16 mouse cellular contexts compared by ENCODE assay signal in the genomic region with DNA sequence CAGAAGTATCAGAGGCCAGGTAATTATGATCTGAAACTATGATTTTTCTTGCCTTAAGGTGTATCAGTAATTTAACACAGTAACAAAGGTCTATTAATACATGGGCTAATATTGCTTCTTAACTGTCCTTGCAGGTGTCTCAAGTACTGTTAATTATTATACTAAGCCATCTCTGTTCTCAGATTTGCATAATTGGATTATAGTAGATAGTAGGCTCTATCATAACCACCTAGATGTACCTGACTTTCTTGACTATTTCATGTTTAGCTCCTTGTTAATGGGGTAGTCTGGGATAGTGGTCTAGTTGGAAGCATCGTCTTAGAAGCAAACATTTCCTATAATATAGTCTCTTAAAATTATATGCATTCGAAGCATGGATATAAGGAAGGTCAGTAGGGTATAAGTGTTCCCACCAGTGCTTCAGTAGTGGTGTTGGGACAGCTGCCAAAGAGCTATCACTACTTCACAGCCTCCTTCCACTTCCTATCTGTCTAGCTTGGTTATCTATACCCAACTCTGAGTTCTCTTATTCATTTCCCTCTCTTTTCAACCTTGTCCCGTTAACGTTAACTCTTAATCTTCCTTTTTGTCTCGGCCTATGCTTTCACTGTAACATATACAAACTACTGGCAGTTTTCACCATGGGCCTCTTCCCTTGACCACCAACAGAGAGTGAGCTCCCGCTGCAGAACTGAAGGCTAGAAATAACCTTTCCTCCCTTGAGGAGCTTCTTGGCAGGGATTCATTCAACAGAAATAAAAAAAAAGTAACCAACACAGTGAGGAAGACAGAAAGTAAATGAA.
DNase-seq lines count a peak whose midpoint lies in the region; ATAC-seq and TF ChIP-seq lines count a peak whose summit lies in the region.
"Had no signal": no experiment of that assay in that cellular context is flagged by ENCODE, and none has a peak within 500 bp of the region (broad histone marks: within the 10 kb centered on the region; RNA-seq: fewer than 3 reads in every experiment).

No protein-coding gene starts in this region.

- H3K4me1 ChIP-seq in heart, postnatal 0 days (ENCODE audit: control insufficient read depth, insufficient read depth), result peaks cover 7% of the 10 kb centered on the region; the same call in 1 of the 2 replicates
- no peaks in the 10 kb centered on the region for H3K4me1 ChIP-seq in stomach, embryonic 14.5 days (ENCODE audit: control insufficient read depth, insufficient read depth, low read length)
- no peaks in the 10 kb centered on the region for H3K4me1 ChIP-seq in stomach, postnatal 0 days (replicated peaks; ENCODE audit: control insufficient read depth, insufficient read depth)
- no peaks in the 10 kb centered on the region for H3K4me1 ChIP-seq in forebrain, embryonic 10.5 days
- H3K4me1 ChIP-seq: hindbrain, embryonic 15.5 days; limb, embryonic 15.5 days; midbrain, embryonic 13.5 days had no signal

- no peak for TF ChIP-seq CTCF in heart, postnatal 0 days (IDR thresholded peaks at IDR 0.05; ENCODE audit: low read depth)
- no peak for TF ChIP-seq CTCF in stomach, postnatal 0 days (IDR thresholded peaks at IDR 0.05; ENCODE audit: low read depth)

- no peaks in the 10 kb centered on the region for H3K27me3 ChIP-seq in heart, postnatal 0 days (ENCODE audit: control insufficient read depth, insufficient read depth, low read length)
- no peaks in the 10 kb centered on the region for H3K27me3 ChIP-seq in stomach, embryonic 14.5 days (ENCODE audit: control insufficient read depth, insufficient read depth, low read length)
- H3K27me3 ChIP-seq in stomach, postnatal 0 days (ENCODE audit: control insufficient read depth, insufficient read depth, low read length), result no peaks in the 10 kb centered on the region
- no peaks in the 10 kb centered on the region for H3K27me3 ChIP-seq in forebrain, embryonic 10.5 days (ENCODE audit: poor library complexity, severe bottlenecking)
- H3K27me3 ChIP-seq: hindbrain, embryonic 15.5 days; limb, embryonic 15.5 days; midbrain, embryonic 13.5 days had no signal

- no peak overlapping the region for H3K9ac ChIP-seq in heart, postnatal 0 days (replicated peaks; ENCODE audit: low read depth, low read length)
- H3K9ac ChIP-seq in stomach, embryonic 14.5 days (replicated peaks; ENCODE audit: low read depth, low read length), result no peak overlapping the region
- H3K9ac ChIP-seq in stomach, postnatal 0 days (ENCODE audit: low read length), result no peak overlapping the region
- H3K9ac ChIP-seq: hindbrain, embryonic 15.5 days; limb, embryonic 15.5 days; midbrain, embryonic 13.5 days had no signal

- no peak overlapping the region for H3K4me2 ChIP-seq in heart, postnatal 0 days (ENCODE audit: low read depth, low read length)
- H3K4me2 ChIP-seq in stomach, embryonic 14.5 days (replicated peaks; ENCODE audit: low read depth, low read length), result no peak overlapping the region
- no peak overlapping the region for H3K4me2 ChIP-seq in stomach, postnatal 0 days (replicated peaks; ENCODE audit: low read depth)
- H3K4me2 ChIP-seq: hindbrain, embryonic 15.5 days; limb, embryonic 15.5 days; midbrain, embryonic 13.5 days had no signal

- TF ChIP-seq EP300 in heart, postnatal 0 days (IDR thresholded peaks at IDR 0.05; ENCODE audit: low read depth), result no peak
- TF ChIP-seq EP300 in stomach, postnatal 0 days (optimal IDR thresholded peaks at IDR 0.05), result no peak

- 19% methylated on average over 6 of the region's 6 CpGs for WGBS in heart, postnatal 0 days
- 47% methylated on average over 6 of the region's 6 CpGs for WGBS in stomach, embryonic 14.5 days
- 49% methylated on average over 6 of the region's 6 CpGs for WGBS in stomach, postnatal 0 days
- WGBS in forebrain, embryonic 10.5 days, result 86% methylated on average over 6 of the region's 6 CpGs

- H3K4me3 ChIP-seq in heart, postnatal 0 days (ENCODE audit: low read depth, low read length), result no peak overlapping the region
- H3K4me3 ChIP-seq in stomach, embryonic 14.5 days (ENCODE audit: low read depth, low read length), result no peak overlapping the region
- H3K4me3 ChIP-seq in stomach, postnatal 0 days (ENCODE audit: low read depth, low read length), result no peak overlapping the region
- no peak overlapping the region for H3K4me3 ChIP-seq in forebrain, embryonic 10.5 days
- H3K4me3 ChIP-seq: hindbrain, embryonic 15.5 days; layer of hippocampus, adult 2 months; limb, embryonic 15.5 days; midbrain, embryonic 13.5 days had no signal

- DNase-seq in heart, postnatal 0 days (ENCODE audit: low spot score), result peak; percentile 31
- no peak for DNase-seq in heart, postnatal 4 days
- DNase-seq in stomach, postnatal 0 days (ENCODE audit: low spot score), result no peak
- DNase-seq in liver, result peak; percentile 20
- DNase-seq in forebrain, embryonic 10.5 days (ENCODE audit: extremely low spot score, low spot score), result no peak
- DNase-seq in right cerebral cortex, adult 2 months (ENCODE audit: low spot score in 2 of 2), result no peak
- DNase-seq in adrenal gland, adult 2 months, result no peak
- DNase-seq: cerebellum, adult 2 months; kidney, adult 8-10 months; thymus, postnatal 14 days had no signal

- H3K36me3 ChIP-seq in heart, postnatal 0 days (replicated peaks; ENCODE audit: control insufficient read depth, insufficient read depth, low read length), result no peaks in the 10 kb centered on the region
- H3K36me3 ChIP-seq in stomach, embryonic 14.5 days (ENCODE audit: control insufficient read depth, insufficient read depth, low read length), result no peaks in the 10 kb centered on the region
- H3K36me3 ChIP-seq in stomach, postnatal 0 days (ENCODE audit: control insufficient read depth, insufficient read depth, low read length), result no peaks in the 10 kb centered on the region
- no peaks in the 10 kb centered on the region for H3K36me3 ChIP-seq in forebrain, embryonic 10.5 days (replicated peaks)
- H3K36me3 ChIP-seq: hindbrain, embryonic 15.5 days; limb, embryonic 15.5 days; midbrain, embryonic 13.5 days had no signal

- H3K9me3 ChIP-seq in heart, postnatal 0 days (replicated peaks; ENCODE audit: control insufficient read depth, low read length), result no peaks in the 10 kb centered on the region
- H3K9me3 ChIP-seq in stomach, embryonic 14.5 days (ENCODE audit: control insufficient read depth, low read depth, low read length), result no peaks in the 10 kb centered on the region
- no peaks in the 10 kb centered on the region for H3K9me3 ChIP-seq in stomach, postnatal 0 days (ENCODE audit: control insufficient read depth, low read length)
- H3K9me3 ChIP-seq in forebrain, embryonic 10.5 days, result no peaks in the 10 kb centered on the region
- H3K9me3 ChIP-seq: hindbrain, embryonic 15.5 days; limb, embryonic 15.5 days; midbrain, embryonic 13.5 days had no signal

- ATAC-seq in heart, postnatal 0 days (ENCODE audit: insufficient read depth, low read depth), result no peak
- ATAC-seq in stomach, embryonic 14.5 days (ENCODE audit: insufficient number of reproducible peaks, insufficient read depth, low FRiP score, low read depth), result peak; percentile 33; the same call in 1 of the 2 replicates
- ATAC-seq in stomach, postnatal 0 days (ENCODE audit: low FRiP score, low TSS enrichment), result no peak
- ATAC-seq: CD4-positive, CD25-positive, alpha-beta regulatory T cell, adult 4 months; midbrain, embryonic 13.5 days had no signal

- no peak overlapping the region for H3K27ac ChIP-seq in heart, postnatal 0 days (ENCODE audit: low read depth)
- H3K27ac ChIP-seq in stomach, embryonic 14.5 days (ENCODE audit: low read length), result no peak overlapping the region
- no peak overlapping the region for H3K27ac ChIP-seq in stomach, postnatal 0 days (replicated peaks)
- no peak overlapping the region for H3K27ac ChIP-seq in forebrain, embryonic 10.5 days
- H3K27ac ChIP-seq: hindbrain, embryonic 15.5 days; layer of hippocampus, adult 2 months; limb, embryonic 15.5 days; midbrain, embryonic 13.5 days had no signal

Comparison
In these comparisons a context has a peak if more than half of its experiments do, and no peak if none do; other contexts are left out.
1. DNase-seq: peak in heart, postnatal 0 days (single experiment) and liver (single experiment); none in heart, postnatal 4 days (single experiment), stomach, postnatal 0 days (single experiment), forebrain, embryonic 10.5 days (single experiment), right cerebral cortex, adult 2 months (0 of 2) and adrenal gland, adult 2 months (single experiment).